Mouse (Mus musculus) spleen, postnatal 10 days (tissue): Measurements from ENCODE around the gene Tex46.

ENCODE experiments used
- DNase-seq, 2 experiments: peaks; one replicate each; pipeline ENCODE4 v3.0.0; 2021 to 2022; ENCODE audit warnings: low spot score in 2 of 2

Gene Tex46

DNA sequence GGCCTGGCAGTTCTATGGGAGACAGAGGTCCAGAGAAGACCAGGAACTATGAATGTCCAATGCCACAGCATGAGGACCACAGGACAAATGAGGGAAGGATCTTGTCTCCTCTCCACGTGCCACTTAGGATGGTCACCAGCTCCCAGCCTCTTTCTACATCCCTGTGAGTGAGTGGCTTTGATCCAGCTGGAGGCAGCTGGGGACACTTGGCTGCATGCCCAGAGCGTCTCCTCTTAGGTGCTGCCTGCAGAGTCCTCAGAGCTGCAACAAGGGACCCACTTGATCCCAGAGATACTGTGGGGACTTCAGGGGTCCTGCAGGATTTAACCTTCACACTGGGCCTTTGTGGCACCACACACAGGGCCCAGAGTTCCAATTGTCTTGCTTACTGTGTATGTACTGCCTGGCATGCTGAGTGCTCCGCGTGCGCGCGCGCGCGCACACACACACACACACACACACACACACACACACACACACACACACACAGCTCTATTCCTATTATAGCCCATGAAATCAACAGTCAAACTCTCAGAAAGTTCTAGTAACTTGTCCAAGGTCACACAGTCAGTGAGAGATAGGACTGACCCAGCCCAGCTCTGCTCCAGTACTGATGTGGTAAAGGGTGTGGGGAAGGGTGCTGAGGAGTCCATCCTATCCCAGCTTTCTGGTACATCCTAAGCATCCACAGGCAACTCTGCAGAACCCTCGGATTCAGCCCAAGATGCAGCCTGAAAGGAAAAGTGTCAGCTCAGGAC, 21.2 kb downstream of the Tex46 start:
- DNase-seq, result no peak

DNA sequence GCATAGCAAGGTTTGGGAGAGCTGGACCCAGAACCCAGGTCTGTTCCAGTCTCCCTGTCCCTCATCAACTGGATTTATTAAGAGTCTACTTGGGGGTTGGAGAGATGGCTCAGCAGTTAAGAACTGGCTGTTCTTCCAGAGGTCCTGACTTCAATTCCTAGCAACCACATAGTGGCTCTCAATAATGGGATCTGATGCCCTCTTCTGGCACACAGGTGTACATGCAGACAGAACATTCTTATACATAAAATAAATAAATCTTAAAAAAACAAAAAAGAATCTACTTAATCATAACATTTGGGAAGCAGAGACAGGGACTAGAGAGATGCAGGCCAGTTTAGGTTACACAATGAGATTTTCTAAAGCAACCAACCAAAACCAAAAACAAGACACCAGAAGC, 25.8 kb downstream of the Tex46 start:
- no peak for DNase-seq

DNA sequence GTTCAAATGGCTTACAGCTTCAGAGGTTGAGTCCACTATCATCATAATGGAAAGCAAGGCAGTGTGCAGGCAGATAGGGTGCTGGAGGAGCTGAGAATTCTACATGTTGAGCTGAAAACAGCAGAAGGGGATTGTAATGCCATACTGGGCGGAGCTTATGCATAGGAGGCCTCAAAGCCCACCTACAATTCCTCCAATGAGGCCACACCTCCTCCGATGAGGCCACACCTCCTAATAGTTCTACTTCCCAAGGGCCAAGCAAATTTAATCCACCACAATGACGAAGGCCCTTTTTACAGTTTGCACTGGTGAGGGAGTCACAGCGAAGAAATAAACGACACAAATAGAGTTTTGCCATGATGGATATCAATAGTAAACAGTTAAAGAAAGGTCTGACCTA, 26.3 kb downstream of the Tex46 start:
- no peak for DNase-seq

DNA sequence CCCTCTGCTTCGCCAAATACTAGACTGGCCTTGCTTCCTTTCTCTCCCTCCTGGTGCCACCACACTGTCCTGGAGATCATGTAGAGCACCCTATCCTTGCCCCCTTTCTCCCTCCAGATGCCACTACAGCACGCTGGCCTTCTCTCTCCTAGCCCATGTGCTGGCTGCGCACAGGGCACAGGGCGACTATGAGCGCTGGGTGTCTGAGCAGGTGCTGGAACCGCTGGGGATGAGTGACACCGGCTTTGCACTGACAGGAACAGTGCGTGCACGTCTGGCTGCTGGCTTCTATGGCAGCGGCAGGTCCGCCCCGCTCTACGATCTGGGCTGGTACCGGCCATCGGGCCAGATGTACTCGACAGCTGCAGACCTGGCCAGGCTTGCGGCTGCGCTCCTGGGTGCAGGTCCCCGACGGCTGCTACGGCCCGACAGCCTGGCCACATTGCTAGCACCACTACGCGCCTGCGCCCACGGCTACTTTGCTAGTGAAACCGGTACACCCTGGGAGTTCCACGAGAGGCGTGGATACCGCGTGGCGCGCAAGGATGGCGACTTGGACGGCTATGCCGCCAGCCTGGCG, 26.8 kb downstream of the Tex46 start:
- no peak for DNase-seq

DNA sequence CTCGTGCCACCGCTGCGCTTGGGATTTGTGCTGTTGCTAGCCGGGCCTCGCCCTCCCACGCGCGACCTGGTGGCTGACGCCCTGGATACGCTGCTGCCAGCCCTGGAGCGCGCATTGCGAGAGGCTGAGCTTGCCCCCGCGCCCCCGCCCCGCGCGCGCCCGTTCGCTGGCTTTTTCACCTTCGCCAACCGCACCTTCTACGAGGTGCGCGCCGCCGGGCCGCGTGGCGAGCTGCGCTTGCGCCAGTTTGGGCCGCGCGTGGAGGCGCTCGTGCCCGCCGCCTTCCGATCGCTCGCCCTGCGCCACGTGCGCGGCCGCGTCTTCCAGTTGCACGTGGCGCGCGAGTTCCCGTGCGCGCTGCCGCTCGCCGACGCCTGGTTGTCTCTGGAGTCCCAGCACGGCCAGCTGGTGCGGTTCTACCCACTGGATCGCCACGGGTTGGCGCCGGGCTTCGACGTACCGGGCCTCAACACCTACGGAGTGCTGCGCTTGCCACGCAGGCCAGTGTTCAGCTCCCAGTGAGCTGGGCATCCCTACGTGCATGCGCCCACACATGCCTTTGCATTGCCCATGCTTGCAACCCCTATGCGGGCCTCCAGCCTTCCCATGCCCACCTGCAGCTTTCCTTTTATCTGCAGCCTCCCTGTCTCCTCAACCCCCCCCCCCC, 27.5 kb downstream of the Tex46 start:
- no peak for DNase-seq

DNA sequence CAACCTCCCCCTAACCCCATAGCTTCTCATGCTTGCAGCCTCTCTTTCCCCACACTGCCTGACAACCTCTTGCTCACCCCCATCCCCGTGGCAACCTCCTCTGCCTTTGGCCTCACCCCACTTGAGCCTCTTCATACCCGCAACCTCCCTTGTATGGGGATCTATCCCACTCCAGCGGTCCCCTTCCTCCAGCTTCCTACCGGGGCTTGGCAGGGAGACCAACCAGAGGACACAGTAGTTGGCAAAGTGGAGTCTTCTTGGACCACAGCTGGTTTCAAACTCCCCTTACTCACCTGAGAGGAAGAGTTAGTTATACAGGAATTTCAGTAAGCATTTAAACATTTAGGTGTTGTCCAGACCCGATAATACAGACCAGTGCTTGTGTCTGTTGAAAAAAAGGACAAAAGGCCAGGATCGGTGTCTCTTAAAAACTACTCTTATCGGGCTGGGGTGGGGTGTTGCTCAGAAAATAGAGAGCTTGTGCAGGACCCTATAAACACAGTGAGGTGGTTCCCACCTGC, 28.1 kb downstream of the Tex46 start:
- no peak for DNase-seq

- DNase-seq, result no peak
Measured at GRCm38 (mm10) chr4:136638890-136639289, 28.7 kb downstream of the Tex46 start.

- DNase-seq, result peak; percentile 68 to 85
Measured at GRCm38 (mm10) chr4:136648922-136649479, 38.8 kb downstream of the Tex46 start.

- DNase-seq, result no peak
Measured at GRCm38 (mm10) chr4:136649480-136650196, 39.4 kb downstream of the Tex46 start.

DNA sequence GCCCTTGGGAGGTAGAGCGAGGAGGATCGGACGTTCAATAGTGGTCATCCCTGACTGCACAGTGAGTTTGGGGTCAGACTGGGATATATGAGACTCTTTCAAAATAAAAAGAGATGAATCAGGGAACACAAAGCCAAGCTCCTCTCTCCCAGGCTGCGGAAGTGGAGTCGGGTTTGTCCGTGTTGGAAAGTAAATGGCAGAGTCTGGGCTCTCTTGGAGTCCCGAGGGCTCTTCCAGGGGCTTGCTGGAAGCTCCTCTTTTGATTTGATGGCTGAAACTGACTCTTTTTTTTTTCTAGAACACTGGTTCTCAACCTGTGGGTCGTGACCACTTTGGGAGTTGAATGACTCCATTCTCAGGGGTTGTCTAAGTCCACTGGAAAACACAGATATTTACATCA, 40.0 kb downstream of the Tex46 start:
- DNase-seq, result no peak

- DNase-seq, result no peak
Measured at GRCm38 (mm10) chr4:136651357-136651811, 41.1 kb downstream of the Tex46 start.

GRCm38 (mm10) chr4:136651882-136652527, 41.8 kb downstream of the Tex46 start:
- no peak for DNase-seq

DNA sequence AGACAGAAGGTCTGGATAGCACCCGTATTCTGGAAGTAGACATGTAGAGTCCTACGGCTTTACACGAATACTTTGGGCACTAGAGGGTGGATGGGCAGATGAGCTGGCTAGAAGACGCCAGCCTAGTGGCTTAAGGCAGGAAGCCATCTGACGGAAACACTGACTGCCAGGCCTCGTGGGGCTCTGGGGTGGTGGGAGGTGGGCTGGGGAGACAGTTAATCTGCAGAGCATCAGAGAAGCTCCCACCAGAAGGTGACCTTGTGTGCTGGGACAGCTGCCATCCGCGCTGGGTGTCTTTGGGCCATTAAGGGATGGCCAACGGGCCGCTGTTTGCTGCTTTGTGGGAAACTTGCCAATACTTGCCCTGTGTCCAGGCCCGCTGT, 42.3 kb downstream of the Tex46 start:
- DNase-seq, result no peak

DNA sequence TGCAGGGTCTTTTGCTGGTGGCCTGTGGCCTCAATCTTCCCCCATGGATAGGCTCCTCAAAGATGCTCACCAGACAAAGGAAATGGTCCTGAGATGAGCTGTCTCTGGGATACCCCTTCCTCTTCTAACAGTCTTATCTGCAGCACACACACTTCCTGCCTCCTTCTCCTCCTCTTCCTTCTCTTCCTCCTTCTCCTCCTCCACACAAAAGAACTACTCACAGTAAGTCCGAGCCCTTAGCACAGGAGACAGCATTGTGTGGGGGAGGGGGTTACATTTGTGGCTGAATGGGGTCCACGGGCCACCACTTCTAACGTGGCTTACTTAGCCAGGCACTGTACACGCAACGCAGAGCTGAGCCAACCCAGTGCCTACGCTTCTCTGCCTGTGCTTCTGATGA, 42.8 kb downstream of the Tex46 start:
- no peak for DNase-seq

- DNase-seq, result no peak
Measured at GRCm38 (mm10) chr4:136653692-136654234, 43.5 kb downstream of the Tex46 start.

DNA sequence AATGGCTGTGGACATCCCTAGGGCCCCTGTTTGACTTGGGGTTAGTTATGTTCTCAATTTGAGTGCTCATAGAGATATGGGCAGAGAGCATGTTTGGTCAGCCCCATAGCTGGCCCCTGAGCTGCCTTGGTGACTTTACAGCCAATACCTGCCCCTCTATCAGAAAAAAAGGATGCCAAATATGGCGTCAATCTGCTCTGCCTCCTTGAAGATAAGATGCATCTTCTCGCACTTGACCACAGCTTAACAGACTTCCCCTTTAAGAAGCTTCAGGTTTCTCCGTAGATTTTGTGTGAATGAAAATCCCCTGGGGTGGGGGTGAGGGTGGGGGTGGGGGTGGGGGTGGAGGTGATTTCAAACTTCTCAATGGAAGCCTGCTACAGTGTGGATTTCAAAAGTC, 47.7 kb downstream of the Tex46 start:
- DNase-seq, result no peak
